Mouse (Mus musculus): Measurements from ENCODE around the gene Opcml. TPM values are rescaled to one million over a fixed set of nuclear protein-coding genes. Genes with fewer than 3 reads are reported as not detected.

Opcml gene
- polyA plus RNA-seq, 1 experiment = 0.83 TPM

DNA sequence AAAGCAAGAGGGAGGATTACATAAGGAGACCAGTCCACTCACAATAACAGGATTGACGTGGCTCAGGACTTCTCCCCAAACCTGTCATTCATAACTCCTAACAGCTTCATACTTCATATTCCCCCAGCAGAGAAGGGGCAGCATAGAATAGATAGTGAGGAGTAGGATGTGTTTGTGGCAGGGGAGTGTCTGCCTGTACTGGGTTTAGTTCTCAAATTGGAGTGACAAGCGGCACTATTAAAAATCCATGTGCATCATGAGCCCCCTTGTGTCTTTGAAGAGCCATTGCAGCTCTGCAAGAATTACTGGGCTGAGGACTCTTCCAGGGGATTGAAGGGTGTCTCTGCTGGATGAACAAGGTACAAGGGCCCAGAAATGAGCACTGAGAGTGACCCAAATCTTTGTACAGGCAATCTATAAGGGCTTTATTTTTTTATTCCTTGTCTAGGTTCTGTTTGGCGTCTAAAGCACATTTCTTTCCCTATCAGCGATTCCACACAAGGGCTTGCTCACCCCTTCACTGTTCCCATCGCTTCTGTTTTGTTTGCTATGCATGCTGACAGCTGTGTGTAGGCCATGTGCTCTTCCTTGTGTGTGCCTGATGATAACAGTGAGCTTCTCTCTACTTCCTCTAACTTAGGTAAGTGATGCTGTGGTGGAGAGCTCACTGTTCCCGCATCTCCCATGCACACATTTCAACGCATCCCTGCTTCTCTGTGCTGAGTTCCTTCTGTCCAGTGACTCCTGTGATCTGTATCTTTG is 457.3 kb downstream of the Opcml start:
- TF ChIP-seq CTCF (IDR thresholded peaks at IDR 0.05; ENCODE audit: borderline replicate concordance, insufficient read depth, low read length) (no peak), POLR2A (IDR thresholded peaks at IDR 0.05; ENCODE audit: low read depth, low read length) (no peak)
- Histone ChIP-seq H3K4me3 (ENCODE audit: insufficient read depth, low read length) (no peak overlapping the region), H3K27ac (ENCODE audit: insufficient read depth, low read length) (no peak overlapping the region), H3K4me1 (ENCODE audit: control insufficient read depth, insufficient read depth, low read length) (no peaks in the 10 kb centered on the region)

DNA sequence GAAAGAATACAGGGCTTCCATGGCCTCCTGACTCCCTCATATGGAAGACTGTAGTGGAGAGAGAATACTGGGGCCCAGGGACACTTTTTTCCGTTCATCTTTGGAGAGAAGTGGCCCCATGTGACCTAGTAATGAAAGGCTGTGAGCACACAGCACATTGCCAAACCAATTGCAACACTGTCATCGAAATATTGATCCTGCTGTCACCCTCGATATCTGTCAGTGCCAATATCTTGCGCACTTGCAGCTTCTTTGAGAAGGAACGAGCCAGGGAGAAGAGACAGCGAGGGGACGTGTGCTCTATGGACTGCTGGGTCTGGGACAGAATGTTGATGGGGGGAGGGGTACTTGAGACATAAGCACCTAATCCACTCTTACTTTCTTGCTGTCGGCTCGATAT is 460.8 kb downstream of the Opcml start:
- H3K27ac ChIP-seq (ENCODE audit: insufficient read depth, low read length) = no peak overlapping the region
- no peak overlapping the region for H3K4me3 ChIP-seq (ENCODE audit: insufficient read depth, low read length)
- no peak for TF ChIP-seq POLR2A (IDR thresholded peaks at IDR 0.05; ENCODE audit: low read depth, low read length)
- no peak for TF ChIP-seq CTCF (IDR thresholded peaks at IDR 0.05; ENCODE audit: borderline replicate concordance, insufficient read depth, low read length)

DNA sequence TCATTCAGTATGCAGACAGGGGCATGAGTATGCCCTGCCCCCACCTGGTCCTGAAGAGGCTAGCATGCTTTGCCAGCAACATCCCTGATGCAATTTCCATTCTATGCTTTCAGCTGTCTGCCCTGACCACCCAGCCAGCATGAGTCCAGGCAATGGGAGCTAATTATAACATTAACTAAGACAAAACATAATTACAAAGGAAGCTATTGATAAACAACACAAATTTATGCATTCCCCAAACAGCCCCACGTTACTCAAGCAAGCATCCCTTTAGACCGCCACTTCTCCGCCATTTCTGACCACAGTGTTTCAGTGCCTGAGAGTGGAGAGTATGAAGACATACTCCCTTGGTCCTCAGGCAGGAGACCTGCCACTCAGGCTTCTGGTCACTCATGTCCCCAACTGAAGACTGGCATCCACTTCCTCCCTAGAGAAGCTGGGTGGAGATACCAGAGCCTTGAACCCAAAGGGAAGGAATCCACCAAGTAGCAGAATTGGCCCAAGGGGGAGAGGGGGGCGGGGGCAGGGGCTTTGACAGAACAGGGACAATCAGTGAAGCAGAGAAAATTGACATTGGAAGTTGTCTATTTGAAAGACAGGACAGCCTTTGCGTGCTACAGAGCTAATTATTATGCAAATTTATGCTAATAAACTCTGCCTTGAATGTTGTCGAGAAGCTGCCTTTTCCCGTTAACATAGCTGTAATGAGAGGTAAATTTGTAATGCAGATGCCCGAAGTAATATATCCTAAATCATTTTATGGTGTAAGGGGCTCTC is 464.7 kb downstream of the Opcml start:
- Histone ChIP-seq H3K27ac (ENCODE audit: insufficient read depth, low read length) (no peak overlapping the region), H3K4me3 (ENCODE audit: insufficient read depth, low read length) (no peak overlapping the region), H3K4me1 (ENCODE audit: control insufficient read depth, insufficient read depth, low read length) (no peaks in the 10 kb centered on the region)
- TF ChIP-seq POLR2A (IDR thresholded peaks at IDR 0.05; ENCODE audit: low read depth, low read length) = no peak
- no peak for TF ChIP-seq CTCF (IDR thresholded peaks at IDR 0.05; ENCODE audit: borderline replicate concordance, insufficient read depth, low read length)

More for the DNA sequence above, 460.8 kb downstream of the Opcml start:
- no peaks in the 10 kb centered on the region for H3K4me1 ChIP-seq (ENCODE audit: control insufficient read depth, insufficient read depth, low read length)

DNA sequence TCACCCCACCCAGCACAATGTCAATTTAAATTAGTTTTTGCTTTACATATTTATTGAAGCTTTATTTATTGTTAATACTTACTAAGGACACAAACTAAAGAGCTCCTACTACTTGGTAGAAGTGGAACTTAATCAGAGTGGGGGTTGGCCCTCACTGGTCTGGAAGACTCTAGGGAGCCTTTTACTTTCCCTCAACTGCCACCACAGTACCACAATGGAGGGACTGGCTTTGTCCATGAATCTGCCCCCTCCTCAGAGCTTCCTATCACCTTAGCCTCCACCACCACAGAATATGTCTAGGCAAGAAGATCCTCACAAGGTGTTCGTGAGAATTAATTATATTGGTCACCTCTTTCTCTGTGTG is 465.3 kb downstream of the Opcml start:
- Histone ChIP-seq H3K4me1 (ENCODE audit: control insufficient read depth, insufficient read depth, low read length) (no peaks in the 10 kb centered on the region), H3K27ac (ENCODE audit: insufficient read depth, low read length) (no peak overlapping the region), H3K4me3 (ENCODE audit: insufficient read depth, low read length) (no peak overlapping the region)
- TF ChIP-seq POLR2A (IDR thresholded peaks at IDR 0.05; ENCODE audit: low read depth, low read length) (no peak), CTCF (IDR thresholded peaks at IDR 0.05; ENCODE audit: borderline replicate concordance, insufficient read depth, low read length) (no peak)

DNA sequence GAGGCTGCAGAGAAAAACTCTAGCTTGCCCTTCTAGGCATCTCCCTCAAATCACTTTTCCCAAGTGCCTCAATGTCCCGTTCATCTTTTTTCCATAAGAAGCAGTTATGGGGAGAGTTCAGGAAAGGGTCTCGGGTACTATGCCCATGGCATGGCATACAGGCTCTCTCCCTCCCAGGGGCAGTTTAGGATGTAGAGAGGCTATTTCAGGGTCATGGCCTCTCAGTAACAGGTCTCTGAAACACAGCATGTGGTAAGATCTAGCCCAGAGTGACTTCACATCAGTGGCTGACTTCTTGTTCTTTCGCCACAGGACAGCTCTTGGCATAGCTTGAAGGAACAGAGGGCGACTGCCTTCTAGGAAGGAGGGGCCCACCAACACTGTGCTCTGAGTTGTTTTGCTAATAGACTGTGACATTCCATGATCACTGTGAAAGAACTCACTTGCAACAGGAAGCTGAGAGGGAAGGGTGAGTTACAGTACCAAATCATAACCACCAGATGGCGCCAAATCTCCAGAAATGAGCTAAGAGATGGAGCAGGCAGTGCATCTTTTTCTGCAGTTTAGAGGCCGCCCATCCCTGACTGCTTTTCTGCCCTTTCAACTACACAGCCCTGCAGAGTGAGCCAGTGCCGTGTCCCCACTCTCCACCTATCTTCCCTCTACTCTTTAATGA is 470.6 kb downstream of the Opcml start:
- H3K4me1 ChIP-seq (ENCODE audit: control insufficient read depth, insufficient read depth, low read length) = no peaks in the 10 kb centered on the region
- no peak overlapping the region for H3K4me3 ChIP-seq (ENCODE audit: insufficient read depth, low read length)
- no peak overlapping the region for H3K27ac ChIP-seq (ENCODE audit: insufficient read depth, low read length)
- TF ChIP-seq POLR2A (IDR thresholded peaks at IDR 0.05; ENCODE audit: low read depth, low read length) = no peak
- peak; percentile 10; the same call in 1 of the 2 replicates for TF ChIP-seq CTCF (IDR thresholded peaks at IDR 0.05; ENCODE audit: borderline replicate concordance, insufficient read depth, low read length)

DNA sequence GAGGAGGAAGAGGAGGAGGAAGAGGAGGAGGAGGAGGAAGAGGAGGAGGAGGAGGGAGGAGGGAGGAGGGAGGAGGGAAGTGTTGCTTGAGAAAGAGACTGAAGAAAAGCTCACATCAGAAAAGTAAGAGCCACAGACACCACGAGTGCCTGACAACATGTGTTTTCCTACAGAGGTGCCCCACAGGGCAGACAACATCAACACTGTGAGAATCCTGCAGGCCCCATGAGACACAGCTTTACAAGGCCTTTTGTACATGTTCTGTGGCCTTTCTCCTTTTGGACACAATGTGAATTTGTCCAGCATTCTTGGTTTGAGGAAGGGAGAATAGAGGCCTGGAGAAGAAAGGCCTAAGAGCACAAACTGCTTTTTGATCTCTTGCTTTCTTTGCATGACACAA is 471.4 kb downstream of the Opcml start:
- Histone ChIP-seq H3K4me1 (ENCODE audit: control insufficient read depth, insufficient read depth, low read length) (no peaks in the 10 kb centered on the region), H3K4me3 (ENCODE audit: insufficient read depth, low read length) (no peak overlapping the region), H3K27ac (ENCODE audit: insufficient read depth, low read length) (no peak overlapping the region)
- TF ChIP-seq CTCF (IDR thresholded peaks at IDR 0.05; ENCODE audit: borderline replicate concordance, insufficient read depth, low read length) (no peak), POLR2A (IDR thresholded peaks at IDR 0.05; ENCODE audit: low read depth, low read length) (no peak)

DNA sequence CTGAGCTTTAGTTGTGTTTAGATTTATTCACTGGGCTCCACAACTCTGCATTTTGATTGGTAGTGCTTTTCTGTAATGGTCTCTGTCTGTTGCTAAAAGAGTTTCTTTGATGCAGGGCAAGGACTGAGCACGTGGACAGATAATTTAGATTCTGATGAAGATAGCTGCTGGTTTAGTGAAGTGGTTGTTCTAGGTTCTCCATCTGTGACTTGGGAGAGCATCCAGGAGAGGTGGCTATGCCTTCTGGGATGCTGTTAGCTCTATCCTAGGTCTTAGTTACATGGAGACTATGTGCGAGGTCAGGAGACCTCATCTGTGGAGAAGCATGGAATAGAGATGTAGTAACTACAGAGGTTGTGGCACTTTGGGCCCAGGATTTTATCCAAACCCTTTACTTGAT is 472.3 kb downstream of the Opcml start:
- no peak overlapping the region for H3K4me3 ChIP-seq (ENCODE audit: insufficient read depth, low read length)
- no peak overlapping the region for H3K27ac ChIP-seq (ENCODE audit: insufficient read depth, low read length)
- TF ChIP-seq POLR2A (IDR thresholded peaks at IDR 0.05; ENCODE audit: low read depth, low read length) (no peak), CTCF (IDR thresholded peaks at IDR 0.05; ENCODE audit: borderline replicate concordance, insufficient read depth, low read length) (no peak)
- no peaks in the 10 kb centered on the region for H3K4me1 ChIP-seq (ENCODE audit: control insufficient read depth, insufficient read depth, low read length)

DNA sequence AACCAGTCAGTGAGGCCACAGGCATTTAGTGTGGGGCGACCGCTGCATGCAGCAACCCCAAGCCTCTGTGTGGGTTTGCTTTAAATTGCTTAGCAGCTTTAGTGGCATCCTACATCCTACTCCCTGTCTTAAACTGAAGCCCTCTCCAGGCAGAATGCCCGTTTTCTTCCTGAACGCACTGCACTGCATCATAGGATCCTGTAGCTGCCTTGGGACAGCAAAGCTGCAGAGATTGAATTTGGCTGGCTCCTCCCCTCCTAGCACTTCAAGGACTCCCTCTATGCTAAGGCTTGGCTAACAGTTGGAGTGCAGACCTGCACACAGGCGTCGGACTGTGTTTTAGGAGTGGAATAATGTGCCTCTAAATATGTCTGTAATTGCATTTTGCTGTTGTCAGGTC is 474.2 kb downstream of the Opcml start:
- Histone ChIP-seq H3K27ac (ENCODE audit: insufficient read depth, low read length) (no peak overlapping the region), H3K4me3 (ENCODE audit: insufficient read depth, low read length) (no peak overlapping the region), H3K4me1 (ENCODE audit: control insufficient read depth, insufficient read depth, low read length) (no peaks in the 10 kb centered on the region)
- no peak for TF ChIP-seq POLR2A (IDR thresholded peaks at IDR 0.05; ENCODE audit: low read depth, low read length)
- no peak for TF ChIP-seq CTCF (IDR thresholded peaks at IDR 0.05; ENCODE audit: borderline replicate concordance, insufficient read depth, low read length)

DNA sequence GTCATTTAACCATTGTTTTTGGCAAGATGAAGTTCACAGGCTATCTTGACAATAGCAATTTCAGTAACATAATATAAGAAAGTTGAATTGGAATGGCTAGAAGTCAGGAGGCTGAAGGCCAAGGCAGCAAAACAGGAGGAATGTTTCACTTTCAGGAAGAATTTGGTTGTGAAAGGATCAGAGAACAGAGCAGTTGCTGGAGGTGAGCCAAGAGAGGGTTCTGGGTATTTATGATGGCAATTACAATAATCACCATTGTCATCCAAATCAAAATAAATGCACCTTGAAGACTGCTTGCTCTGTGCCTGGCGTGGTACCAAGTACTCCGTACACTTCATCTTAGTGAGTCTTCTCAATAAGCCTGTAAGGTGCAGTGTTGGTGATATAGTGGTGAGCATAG is 483.2 kb downstream of the Opcml start:
- H3K4me1 ChIP-seq (ENCODE audit: control insufficient read depth, insufficient read depth, low read length) = peaks cover 3% of the 10 kb centered on the region
- H3K27ac ChIP-seq (ENCODE audit: insufficient read depth, low read length) = no peak overlapping the region
- TF ChIP-seq CTCF (IDR thresholded peaks at IDR 0.05; ENCODE audit: borderline replicate concordance, insufficient read depth, low read length) = no peak
- TF ChIP-seq POLR2A (IDR thresholded peaks at IDR 0.05; ENCODE audit: low read depth, low read length) = no peak
- H3K4me3 ChIP-seq (ENCODE audit: insufficient read depth, low read length) = no peak overlapping the region

Data from embryonic fibroblast, embryonic 13.5 days (primary cell).